Mouse (Mus musculus) bone marrow, adult 2 months (tissue): ENCODE results near the gene Dapk2.

Source experiments
- CTCF ChIP-seq: fragments of 200-500 bp; IDR thresholded peaks from 2 replicates; pipeline ENCODE4 v1.5.1; 2011; ENCODE audit warnings: low read length, control low read depth; ENCODE audit not compliant: control insufficient read depth, insufficient read depth
- POLR2A ChIP-seq: fragments of 200-500 bp; IDR thresholded peaks from 2 replicates; pipeline ENCODE4 v1.6.1; 2011; ENCODE audit warnings: low read depth, mild to moderate bottlenecking, control low read depth, low read length, borderline replicate concordance; ENCODE audit not compliant: control insufficient read depth

DNA sequence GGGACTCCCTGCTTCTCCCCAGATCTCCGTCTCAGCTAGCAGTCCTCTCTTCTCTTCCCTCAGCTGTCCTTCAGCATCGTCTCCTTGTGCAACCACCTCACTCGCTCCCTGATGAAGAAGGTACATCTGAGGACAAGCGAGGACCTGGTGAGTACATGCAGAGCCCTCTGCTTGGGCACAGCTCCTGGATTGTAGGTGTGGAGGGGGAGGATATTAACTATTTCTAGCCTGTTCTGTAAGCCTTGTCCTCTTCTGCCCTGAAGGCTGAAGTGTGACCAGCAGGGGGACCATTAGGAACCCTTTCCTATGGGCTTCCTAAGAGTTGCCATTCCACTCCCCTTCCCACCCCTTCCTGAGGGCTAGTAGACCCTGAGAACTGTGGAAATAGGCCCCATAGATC, 110.8 kb downstream of the Dapk2 start:
- TF ChIP-seq POLR2A = no peak
- no peak for TF ChIP-seq CTCF
